ENCODE assay signal across 15 mouse cellular contexts in the genomic region with DNA sequence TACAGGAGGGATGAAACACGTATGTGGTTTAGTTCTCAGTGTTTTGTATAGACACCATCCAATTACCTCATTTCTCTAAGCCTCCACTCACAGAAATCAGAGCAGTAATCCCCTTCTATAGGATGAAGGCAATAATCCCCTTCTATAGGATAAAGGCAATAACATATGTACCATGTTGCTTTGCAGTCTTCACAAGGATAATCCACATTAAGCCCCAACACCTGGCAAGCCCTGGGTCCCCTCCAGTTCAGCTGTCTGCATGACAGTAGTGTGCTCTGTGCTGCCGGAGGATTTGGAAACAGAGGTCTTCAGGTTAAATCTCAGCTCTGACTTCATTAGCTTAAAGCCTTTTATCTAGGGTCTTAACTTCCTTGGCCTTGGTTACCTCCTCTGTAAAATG.
"Had no signal": no experiment of that assay in that cellular context is flagged by ENCODE, and none has a peak within 500 bp of the region (broad histone marks: within the 10 kb centered on the region; RNA-seq: fewer than 3 reads in every experiment).

No protein-coding gene starts in this region.

- H3K27ac ChIP-seq: neural tube, embryonic 12.5 days; neural tube, embryonic 13.5 days; neural tube, embryonic 15.5 days; stomach, embryonic 15.5 days; stomach, postnatal 0 days had no signal

- H3K9me3 ChIP-seq: neural tube, embryonic 12.5 days; neural tube, embryonic 13.5 days; neural tube, embryonic 15.5 days; stomach, embryonic 15.5 days had no signal

- H3K9ac ChIP-seq: neural tube, embryonic 12.5 days; neural tube, embryonic 13.5 days; neural tube, embryonic 15.5 days; stomach, embryonic 15.5 days had no signal

- H3K4me3 ChIP-seq: neural tube, embryonic 12.5 days; neural tube, embryonic 13.5 days; neural tube, embryonic 15.5 days; stomach, embryonic 15.5 days had no signal

- H3K27me3 ChIP-seq: neural tube, embryonic 12.5 days; neural tube, embryonic 13.5 days; neural tube, embryonic 15.5 days; stomach, embryonic 15.5 days had no signal

- H3K4me1 ChIP-seq: neural tube, embryonic 12.5 days; neural tube, embryonic 13.5 days; stomach, embryonic 15.5 days had no signal

- H3K36me3 ChIP-seq: stomach, embryonic 15.5 days had no signal

- DNase-seq: right cerebral cortex, adult 18-20 months; right cerebral cortex, postnatal 14 days; right cerebral cortex, postnatal 25 days; right cerebral cortex, postnatal 4 days; thymus, adult 18-20 months; thymus, adult 2 months; thymus, postnatal 14 days; thymus, postnatal 25 days; thymus, postnatal 36 days; thymus, postnatal 4 days had no signal

- H3K4me2 ChIP-seq: neural tube, embryonic 12.5 days; neural tube, embryonic 13.5 days; neural tube, embryonic 15.5 days; stomach, embryonic 15.5 days had no signal
